Mouse (Mus musculus) liver, embryonic 15.5 days (tissue): Measurements from ENCODE around the gene Pip5k1b. TPM values are rescaled to one million over a fixed set of nuclear protein-coding genes. Genes with fewer than 3 reads are reported as not detected.

Experiments
- ATAC-seq: fragments of 200-750 bp; cut with Nextera tagmentation; 2 replicates; pipeline ENCODE4 v1.8.0; 2017; ENCODE audit warnings: moderate number of reproducible peaks, mild to moderate bottlenecking, moderate library complexity; ENCODE audit not compliant: insufficient read depth
- H3K27ac ChIP-seq: fragments of 300-500 bp; sonication (generic); replicated peaks from 2 replicates; pipeline ENCODE4 v1.5.1; 2015; ENCODE audit warnings: mild to moderate bottlenecking, inconsistent platforms
- H3K27me3 ChIP-seq: fragments of 300-500 bp; sonication (generic); 2 replicates; pipeline ENCODE4 v1.6.1; 2015; ENCODE audit warnings: mild to moderate bottlenecking, inconsistent platforms
- H3K36me3 ChIP-seq: fragments of 300-500 bp; sonication (generic); replicated peaks from 2 replicates; pipeline ENCODE4 v1.6.1; 2015; ENCODE audit warnings: moderate library complexity, mild to moderate bottlenecking, inconsistent platforms
- H3K4me1 ChIP-seq: fragments of 300-500 bp; sonication (generic); replicated peaks from 2 replicates; pipeline ENCODE4 v1.6.1; 2015; ENCODE audit warnings: inconsistent platforms
- H3K4me2 ChIP-seq: fragments of 300-500 bp; sonication (generic); 2 replicates; pipeline ENCODE4 v1.6.1; 2015; ENCODE audit warnings: moderate library complexity, mild to moderate bottlenecking, inconsistent platforms
- H3K4me3 ChIP-seq: fragments of 300-500 bp; sonication (generic); replicated peaks from 2 replicates; pipeline ENCODE4 v1.5.1; 2015; ENCODE audit warnings: mild to moderate bottlenecking, inconsistent platforms
- H3K9ac ChIP-seq: fragments of 300-500 bp; sonication (generic); 2 replicates; pipeline ENCODE4 v1.6.1; 2015; ENCODE audit warnings: moderate library complexity, mild to moderate bottlenecking, inconsistent platforms
- H3K9me3 ChIP-seq: fragments of 300-500 bp; sonication (generic); replicated peaks from 2 replicates; pipeline ENCODE4 v1.6.1; 2016; ENCODE audit warnings: inconsistent platforms
- WGBS: fragments of 180-500 bp; shearing (Covaris S2); methylation state at CpG from one replicate; pipeline ENCODE4 v1.1.7; 2015; ENCODE audit warnings: mixed read lengths; ENCODE audit not compliant: insufficient replicate concordance; 5-methylcytosine and 5-hydroxymethylcytosine counted together
- polyA plus RNA-seq: library from polyadenylated mRNA; unstranded; fragments of >200 nt; fragmentation: Nextera tagmentation; extraction: Ambion mirVana; gene quantifications from 2 replicates; pipeline ENCODE4 v1.2.1, GENCODE M21; 2015

Gene Pip5k1b
- polyA plus RNA-seq, 1 experiment from 2014 or later = 9.5 TPM

DNA sequence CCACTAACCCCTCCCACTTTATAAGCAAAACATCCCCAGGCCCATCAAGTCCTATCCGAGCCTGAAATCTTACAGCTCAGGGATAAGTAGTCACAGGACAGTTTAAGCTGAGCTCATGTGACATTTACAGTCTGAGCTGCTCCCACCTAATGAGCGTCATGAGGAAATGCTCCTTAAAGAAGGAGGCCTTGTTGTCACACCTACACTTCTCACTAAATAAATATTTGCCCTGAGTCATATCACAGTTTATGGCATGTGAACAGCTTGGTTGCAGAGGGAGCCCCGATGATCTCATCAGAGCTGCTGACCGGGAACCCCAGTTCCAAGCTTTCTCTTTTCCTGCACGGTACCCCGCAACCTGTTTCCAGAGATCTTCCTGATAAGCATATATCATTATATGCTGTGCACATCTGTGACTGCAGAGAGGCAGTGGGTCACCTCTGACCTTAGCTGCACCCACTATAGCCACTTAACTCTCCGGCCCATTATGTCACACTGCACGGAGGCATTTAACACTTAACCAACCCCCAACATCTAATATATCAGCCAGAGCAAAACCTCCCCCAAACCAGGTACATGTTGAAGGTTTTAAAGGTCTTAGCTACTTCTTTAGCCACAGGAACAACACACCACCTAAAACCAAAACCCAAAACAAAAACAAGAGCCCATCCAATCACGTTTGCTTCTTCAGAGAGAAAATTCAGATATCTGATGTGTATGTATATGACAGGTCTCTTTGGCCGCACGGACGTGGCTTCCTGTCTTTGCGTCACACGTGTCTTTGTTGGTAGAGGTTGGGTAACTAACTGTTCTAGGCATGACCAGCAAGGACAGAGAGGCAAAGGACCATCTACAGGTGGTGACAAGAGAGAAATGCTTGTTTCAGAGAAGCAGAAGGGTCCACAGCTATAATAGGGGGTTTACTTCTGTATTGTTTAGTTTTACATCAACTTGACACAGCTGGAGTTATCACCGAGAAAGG lies 40.7 kb downstream of the Pip5k1b start:
- H3K9me3 ChIP-seq = no peaks in the 10 kb centered on the region
- H3K9ac ChIP-seq = no peak overlapping the region
- no peaks in the 10 kb centered on the region for H3K27me3 ChIP-seq
- H3K27ac ChIP-seq = peak overlapping the region; percentile 99
- 71% methylated on average over 15 of the region's 15 CpGs for WGBS
- no peak overlapping the region for H3K4me3 ChIP-seq
- ATAC-seq = no peak
- H3K36me3 ChIP-seq = no peaks in the 10 kb centered on the region
- H3K4me1 ChIP-seq = peaks cover 92% of the 10 kb centered on the region
- H3K4me2 ChIP-seq = peak overlapping the region; percentile 67

DNA sequence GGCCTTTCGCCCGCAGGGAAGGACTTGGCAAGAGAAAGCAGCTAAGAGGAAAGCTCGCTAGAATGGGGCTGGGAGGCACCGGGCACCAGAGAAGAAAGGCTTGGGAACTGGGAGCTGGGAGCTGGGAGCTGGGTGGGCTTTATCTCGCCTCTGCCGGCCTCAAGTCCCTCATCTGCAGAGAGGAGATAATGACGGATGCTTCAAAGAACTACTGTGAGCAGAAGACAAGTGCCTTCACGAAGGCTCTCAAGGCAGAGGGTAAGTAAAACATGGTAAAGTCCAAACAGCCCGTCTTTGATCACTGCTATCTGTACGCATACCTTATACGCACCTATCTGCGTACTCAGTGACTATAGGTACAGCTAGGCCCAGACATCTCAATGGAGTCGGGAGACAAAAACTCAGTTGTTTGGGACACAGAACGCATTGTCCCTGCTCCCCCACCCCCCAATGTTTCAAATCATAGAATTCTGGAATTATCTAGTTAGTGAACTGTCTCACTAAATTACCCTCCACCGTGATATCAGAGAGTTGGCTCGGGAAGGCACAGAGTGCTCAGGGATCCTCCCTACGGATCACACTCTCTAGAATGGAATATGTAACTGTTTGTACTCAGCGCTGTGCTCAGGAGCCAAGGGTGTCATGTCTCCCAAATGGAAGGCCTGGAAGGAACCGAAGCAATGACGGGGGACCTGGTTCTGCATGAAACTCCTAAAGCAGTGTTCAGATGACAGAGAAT lies 42.4 kb downstream of the Pip5k1b start:
- 34% methylated on average over 20 of the region's 20 CpGs for WGBS
- peak overlapping the region; percentile 34 for H3K4me3 ChIP-seq
- H3K4me2 ChIP-seq = peak overlapping the region; percentile 67
- peak; percentile 95 for ATAC-seq
- H3K27ac ChIP-seq = peak overlapping the region; percentile 99
- H3K9ac ChIP-seq = peak overlapping the region; percentile 53
- no peaks in the 10 kb centered on the region for H3K9me3 ChIP-seq
- H3K36me3 ChIP-seq = no peaks in the 10 kb centered on the region
- H3K4me1 ChIP-seq = peaks cover 95% of the 10 kb centered on the region
- H3K27me3 ChIP-seq = no peaks in the 10 kb centered on the region

DNA sequence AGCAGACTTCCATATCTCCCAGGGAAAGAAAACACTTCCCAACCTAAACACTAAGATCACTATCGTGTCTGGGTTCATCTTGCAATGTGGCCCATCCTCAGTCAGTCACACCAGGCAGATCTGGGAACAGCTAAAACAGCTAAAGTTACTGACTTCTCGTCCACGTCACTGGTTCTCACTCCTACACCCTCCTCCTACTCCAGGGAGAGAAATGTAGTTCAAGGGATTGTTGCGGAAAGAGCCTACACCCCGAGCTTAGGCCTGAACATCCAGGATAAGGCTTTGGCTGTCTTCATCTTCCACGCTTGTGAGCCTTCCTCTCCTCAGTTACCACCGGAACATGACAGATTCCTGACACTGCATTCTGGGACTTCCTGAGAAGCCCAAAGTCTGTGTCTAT lies 43.7 kb downstream of the Pip5k1b start:
- no peak for ATAC-seq
- Histone ChIP-seq H3K4me2 (peak overlapping the region; percentile 67; the same call in 1 of the 2 replicates), H3K4me1 (peaks cover 85% of the 10 kb centered on the region), H3K9me3 (no peaks in the 10 kb centered on the region), H3K9ac (peak overlapping the region; percentile 53; the same call in 1 of the 2 replicates), H3K27ac (peak overlapping the region; percentile 99), H3K36me3 (no peaks in the 10 kb centered on the region), H3K4me3 (no peak overlapping the region), H3K27me3 (no peaks in the 10 kb centered on the region)
- 81% methylated on average over 7 of the region's 7 CpGs for WGBS

DNA sequence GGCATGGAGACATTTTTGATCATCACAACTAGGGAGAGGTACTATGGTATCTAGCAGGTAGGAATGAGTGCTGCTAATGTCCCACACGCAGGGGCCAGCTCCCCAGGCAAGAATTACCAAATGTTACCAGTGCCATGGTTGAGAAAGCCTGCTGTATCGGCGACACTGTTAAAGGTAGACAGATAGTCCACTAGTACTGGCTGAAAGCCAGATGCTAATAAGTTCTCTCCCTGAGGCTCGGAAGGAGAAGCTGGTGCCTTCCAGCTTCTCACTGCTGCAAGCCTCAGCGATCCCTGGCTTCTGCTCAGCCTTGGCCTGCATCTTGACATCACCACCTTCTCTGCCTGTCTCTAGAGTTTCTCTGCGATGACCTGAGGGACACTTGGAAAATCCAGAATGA lies 46.3 kb downstream of the Pip5k1b start:
- no peaks in the 10 kb centered on the region for H3K9me3 ChIP-seq
- no peaks in the 10 kb centered on the region for H3K36me3 ChIP-seq
- WGBS = 87% methylated on average over 6 of the region's 6 CpGs
- no peaks in the 10 kb centered on the region for H3K27me3 ChIP-seq
- no peak for ATAC-seq
- no peak overlapping the region for H3K4me2 ChIP-seq
- H3K4me1 ChIP-seq = peaks cover 62% of the 10 kb centered on the region
- no peak overlapping the region for H3K4me3 ChIP-seq
- peak overlapping the region; percentile 99 for H3K27ac ChIP-seq
- 0 out of 2 replicates have a peak overlapping the region, but pooled peaks have one; percentile 1 for H3K9ac ChIP-seq

DNA sequence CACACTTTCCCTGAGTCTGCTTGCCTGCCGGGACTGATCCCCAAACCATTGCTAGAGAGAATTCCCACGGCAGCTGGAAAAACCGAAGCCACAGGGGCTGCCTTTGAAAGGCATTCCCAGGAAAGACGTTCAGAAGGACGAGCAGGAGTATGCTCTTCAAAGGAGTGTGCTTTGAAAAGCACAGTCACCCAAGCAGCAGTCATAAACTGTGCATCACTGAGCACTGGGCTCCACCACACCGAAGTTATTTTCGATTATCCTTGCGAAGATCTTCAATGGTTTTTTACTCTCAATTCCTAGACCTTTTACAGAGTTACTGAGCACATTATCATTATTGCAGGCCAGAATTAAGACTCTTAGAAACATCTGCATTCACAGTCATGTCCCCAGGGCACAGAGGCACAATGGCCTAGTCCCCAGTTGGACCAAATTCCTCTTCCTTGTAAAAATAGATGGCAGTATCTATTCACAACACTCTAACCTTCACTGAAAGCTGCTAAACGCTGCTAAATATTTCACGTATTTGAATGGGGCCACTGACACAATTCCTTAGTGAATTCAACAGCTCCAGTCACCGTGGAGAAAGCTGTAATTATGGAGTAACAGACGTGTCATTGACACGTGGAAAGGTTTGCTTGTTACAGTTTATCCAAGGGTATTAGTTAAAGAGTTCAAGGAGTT lies 47.4 kb downstream of the Pip5k1b start:
- ATAC-seq = no peak
- H3K4me1 ChIP-seq = peaks cover 50% of the 10 kb centered on the region
- H3K36me3 ChIP-seq = no peaks in the 10 kb centered on the region
- H3K9ac ChIP-seq = no peak overlapping the region
- no peak overlapping the region; the same call in 1 of the 2 replicates for H3K27ac ChIP-seq
- H3K9me3 ChIP-seq = no peaks in the 10 kb centered on the region
- 81% methylated on average over 13 of the region's 13 CpGs for WGBS
- H3K4me2 ChIP-seq = no peak overlapping the region
- no peak overlapping the region for H3K4me3 ChIP-seq
- no peaks in the 10 kb centered on the region for H3K27me3 ChIP-seq

DNA sequence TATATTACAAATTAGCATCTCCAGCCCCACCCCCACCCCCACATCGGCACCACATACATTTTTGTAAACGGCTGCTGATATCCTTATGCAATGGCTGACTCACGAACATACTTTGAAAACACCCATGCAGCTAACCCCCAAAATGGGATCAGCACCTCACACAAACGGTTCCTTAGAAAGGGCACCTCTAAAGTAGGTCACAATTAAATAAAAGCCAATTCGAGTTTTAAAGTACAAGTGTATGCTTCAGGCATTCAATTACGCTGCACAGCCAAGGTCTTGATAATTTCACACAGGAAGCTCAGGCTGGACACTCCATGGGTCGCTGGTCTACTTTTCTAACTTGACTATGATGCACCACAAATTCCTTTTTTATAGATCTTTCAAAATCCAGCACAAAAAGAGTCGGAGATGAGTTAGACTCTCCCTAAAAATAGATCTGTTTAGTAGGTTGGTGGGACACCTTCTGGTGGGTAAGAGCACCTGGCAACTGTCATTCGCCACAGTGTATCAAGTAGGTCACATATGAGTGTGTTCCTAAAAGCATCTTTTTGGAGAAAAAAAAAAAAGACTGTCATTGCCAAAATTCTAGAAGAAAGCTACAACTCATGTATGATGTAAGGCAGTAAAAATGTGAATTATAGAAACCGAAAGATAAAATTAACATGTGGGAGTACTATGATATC lies 52.8 kb downstream of the Pip5k1b start:
- no peak overlapping the region for H3K9ac ChIP-seq
- H3K4me1 ChIP-seq = 0 out of 2 replicates have a peak, but pooled peaks cover 1% of the 10 kb centered on the region
- 78% methylated on average over 10 of the region's 10 CpGs for WGBS
- no peak overlapping the region for H3K4me3 ChIP-seq
- no peak overlapping the region for H3K27ac ChIP-seq
- no peaks in the 10 kb centered on the region for H3K36me3 ChIP-seq
- H3K9me3 ChIP-seq = no peaks in the 10 kb centered on the region
- ATAC-seq = no peak
- no peaks in the 10 kb centered on the region for H3K27me3 ChIP-seq
- no peak overlapping the region for H3K4me2 ChIP-seq

GRCm38 (mm10) chr19:24501525-24501924 lies 54.1 kb downstream of the Pip5k1b start:
- H3K9ac ChIP-seq = no peak overlapping the region
- no peak overlapping the region for H3K4me2 ChIP-seq
- H3K4me1 ChIP-seq = 0 out of 2 replicates have a peak, but pooled peaks cover 6% of the 10 kb centered on the region
- no peak for ATAC-seq
- H3K4me3 ChIP-seq = no peak overlapping the region
- H3K27me3 ChIP-seq = no peaks in the 10 kb centered on the region
- no peaks in the 10 kb centered on the region for H3K9me3 ChIP-seq
- H3K36me3 ChIP-seq = no peaks in the 10 kb centered on the region
- no peak overlapping the region for H3K27ac ChIP-seq

DNA sequence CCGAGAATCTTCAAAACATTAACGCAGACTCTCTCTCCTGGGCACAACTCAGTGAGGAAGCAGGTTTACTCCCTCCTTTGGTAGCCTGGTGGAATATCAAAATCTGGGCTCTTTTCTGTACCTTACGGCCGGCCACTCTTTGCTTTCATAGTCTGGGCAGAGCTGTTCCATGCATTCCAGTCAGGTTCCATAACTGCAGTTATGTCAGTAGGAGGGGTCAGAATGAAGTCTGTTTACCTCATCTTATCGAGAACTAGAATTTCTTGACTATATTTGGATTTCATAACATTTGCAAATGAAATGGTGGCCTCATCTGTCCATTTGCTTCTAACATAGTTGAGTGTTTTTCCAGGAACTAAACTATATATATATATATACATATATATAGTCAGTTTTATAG lies 55.2 kb downstream of the Pip5k1b start:
- Histone ChIP-seq H3K27ac (no peak overlapping the region), H3K4me1 (0 out of 2 replicates have a peak, but pooled peaks cover 6% of the 10 kb centered on the region), H3K4me2 (no peak overlapping the region), H3K27me3 (no peaks in the 10 kb centered on the region), H3K9me3 (no peaks in the 10 kb centered on the region), H3K9ac (no peak overlapping the region), H3K4me3 (no peak overlapping the region), H3K36me3 (no peaks in the 10 kb centered on the region)
- ATAC-seq = no peak
- WGBS = 71% methylated on average over 5 of the region's 5 CpGs

GRCm38 (mm10) chr19:24499291-24499690 lies 56.4 kb downstream of the Pip5k1b start:
- H3K36me3 ChIP-seq = no peaks in the 10 kb centered on the region
- H3K9ac ChIP-seq = no peak overlapping the region
- H3K27me3 ChIP-seq = no peaks in the 10 kb centered on the region
- no peak overlapping the region for H3K4me3 ChIP-seq
- H3K9me3 ChIP-seq = no peaks in the 10 kb centered on the region
- peaks cover 11% of the 10 kb centered on the region; the same call in 1 of the 2 replicates for H3K4me1 ChIP-seq
- no peak overlapping the region for H3K27ac ChIP-seq
- H3K4me2 ChIP-seq = no peak overlapping the region
- WGBS = 79% methylated on average over 3 of the region's 3 CpGs
- ATAC-seq = no peak

DNA sequence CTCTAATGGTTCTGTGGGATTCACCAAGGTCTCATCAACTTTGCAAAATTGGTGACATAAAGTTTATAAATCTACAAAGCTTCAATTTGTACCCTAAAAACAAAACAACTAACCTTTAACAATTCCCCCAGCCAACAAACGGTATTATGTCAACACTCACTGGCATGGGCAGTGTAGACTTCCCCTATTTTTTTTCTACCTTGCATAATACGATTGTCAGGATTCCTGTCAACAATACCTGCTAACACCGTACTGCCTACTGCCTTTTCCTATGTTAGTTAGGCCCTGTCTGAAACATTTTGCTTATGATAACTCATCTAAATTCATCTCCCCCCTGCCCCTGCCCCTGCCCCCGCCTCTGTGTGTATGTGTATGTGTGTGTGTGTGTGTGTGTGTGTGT lies 61.8 kb downstream of the Pip5k1b start:
- Histone ChIP-seq H3K36me3 (no peaks in the 10 kb centered on the region), H3K4me1 (peaks cover 15% of the 10 kb centered on the region; the same call in 1 of the 2 replicates), H3K27me3 (no peaks in the 10 kb centered on the region), H3K4me3 (no peak overlapping the region), H3K4me2 (no peak overlapping the region), H3K27ac (no peak overlapping the region), H3K9ac (no peak overlapping the region), H3K9me3 (no peaks in the 10 kb centered on the region)
- no peak for ATAC-seq
- WGBS = 47% methylated on average over 4 of the region's 4 CpGs
